Mouse (Mus musculus) heart, postnatal 0 days (tissue): ENCODE data around the gene Ly6g6f.

Experiments
- CTCF ChIP-seq: IDR thresholded peaks from 2 replicates; pipeline ENCODE4 v1.5.1; 2016; ENCODE audit warnings: antibody characterized with exemption, control low read depth, low read depth
- EP300 ChIP-seq: IDR thresholded peaks from 2 replicates; pipeline ENCODE4 v1.6.1; 2016; ENCODE audit warnings: antibody characterized with exemption, low read depth

DNA sequence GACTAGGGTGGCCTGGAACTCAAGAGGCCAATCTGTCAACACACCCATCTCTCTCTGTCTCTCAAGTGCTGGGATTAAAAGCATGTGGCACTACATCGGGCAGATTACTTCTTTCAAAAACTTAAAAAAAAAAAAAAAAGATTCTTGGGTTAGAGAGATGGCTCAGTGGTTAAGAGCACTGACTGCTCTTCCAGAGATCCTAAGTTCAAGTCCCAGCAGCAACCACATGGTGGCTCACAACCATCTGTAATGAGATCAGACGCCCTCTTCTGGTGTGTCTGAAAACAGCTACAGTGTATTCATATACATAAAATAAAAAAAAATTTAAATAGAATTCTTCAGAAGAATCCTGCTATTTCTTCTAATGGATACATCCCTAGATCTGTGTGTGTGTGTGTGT is 2.7 kb upstream of the Ly6g6f start:
- TF ChIP-seq CTCF (peak; percentile 37), EP300 (no peak)
